Mouse (Mus musculus) sigmoid colon, adult 10 weeks (tissue): ENCODE results near the gene Cd3eap. TPM values are rescaled to one million over a fixed set of nuclear protein-coding genes. Genes with fewer than 3 reads are reported as not detected.

Experiments used
- polyA plus RNA-seq: library from polyadenylated mRNA; stranded (reverse); fragments of 350-450 nt; fragmentation: Illumina TruSeq; extraction: RNeasy Lipid Tissue Mini Kit (QIAGEN cat#74804); gene quantifications from one replicate; pipeline ENCODE4 v1.2.3, GENCODE M21; 2014; ENCODE audit warnings: low read depth, low replicate concordance

Cd3eap gene
- 0.95 TPM for polyA plus RNA-seq

GRCm38 (mm10) chr7:19359299-19359891, at the start of gene Cd3eap, which contains the start of gene Ppp1r13l:
Cd3eap (minus strand) TSS chr7:19359483.
Ppp1r13l (plus strand) TSS chr7:19359749.

GRCm38 (mm10) chr7:19404476-19404875, 45.2 kb upstream of the Cd3eap start, which contains the start of gene Ckm:
Ckm (plus strand) TSS chr7:19404776.

GRCm38 (mm10) chr7:19403731-19404296, 44.5 kb upstream of the Cd3eap start, which contains the start of gene Klc3:
Klc3 (minus strand) TSS chr7:19404104.

GRCm38 (mm10) chr7:19381377-19382165, 22.3 kb upstream of the Cd3eap start, which contains the start of gene Ercc2:
Ercc2 (plus strand) TSS chr7:19382010.

GRCm38 (mm10) chr7:19344237-19344847, 14.9 kb downstream of the Cd3eap start, which contains the start of gene Ercc1:
Ercc1 (plus strand) TSS chr7:19344778.

GRCm38 (mm10) chr7:19309884-19310641, 49.2 kb downstream of the Cd3eap start, which contains the start of gene Fosb:
Fosb (minus strand) TSS chr7:19310051.

Other genes with a start within 250 kb of the Cd3eap start
- gene Gm4969, start 241.1 kb downstream of the Cd3eap start, polyA plus RNA-seq: not detected
- 0.60 TPM for gene Fbxo46, start 239.6 kb downstream of the Cd3eap start, polyA plus RNA-seq
- 7.0 TPM for gene Qpctl, start 210.2 kb downstream of the Cd3eap start, polyA plus RNA-seq
- gene Snrpd2, start 209.8 kb downstream of the Cd3eap start, polyA plus RNA-seq: 2.1 TPM
- 0.44 TPM for gene Gipr, start 193.4 kb downstream of the Cd3eap start, polyA plus RNA-seq
- 0.76 TPM for gene Eml2, start 183.1 kb downstream of the Cd3eap start, polyA plus RNA-seq
- gene Gpr4, start 146.9 kb downstream of the Cd3eap start, polyA plus RNA-seq: 0.76 TPM
- 12.0 TPM for gene Opa3, start 131.1 kb downstream of the Cd3eap start, polyA plus RNA-seq
- 121 TPM for gene Vasp, start 87.7 kb downstream of the Cd3eap start, polyA plus RNA-seq
- gene Ppm1n, start 79.4 kb downstream of the Cd3eap start, polyA plus RNA-seq: not detected
- gene Rtn2, start 76.9 kb downstream of the Cd3eap start, polyA plus RNA-seq: 1.6 TPM
- 1.4 TPM for gene Fosb, start 49.4 kb downstream of the Cd3eap start, polyA plus RNA-seq
- 0.63 TPM for gene Ercc1, start 14.7 kb downstream of the Cd3eap start, polyA plus RNA-seq
- not detected for gene Ppp1r13l, start 266 bp upstream of the Cd3eap start, polyA plus RNA-seq
- gene Ercc2, start 22.5 kb upstream of the Cd3eap start, polyA plus RNA-seq: 1.1 TPM
- gene Klc3, start 44.6 kb upstream of the Cd3eap start, polyA plus RNA-seq: not detected
- gene Ckm, start 45.3 kb upstream of the Cd3eap start, polyA plus RNA-seq: not detected
- 1.7 TPM for gene Mark4, start 99.3 kb upstream of the Cd3eap start, polyA plus RNA-seq
- gene Exoc3l2, start 103.8 kb upstream of the Cd3eap start, polyA plus RNA-seq: not detected
- 4.9 TPM for gene Bloc1s3, start 148.9 kb upstream of the Cd3eap start, polyA plus RNA-seq
- not detected for gene Trappc6a, start 148.9 kb upstream of the Cd3eap start, polyA plus RNA-seq
- gene Nkpd1, start 158.4 kb upstream of the Cd3eap start, polyA plus RNA-seq: not detected
- gene Ppp1r37, start 203.6 kb upstream of the Cd3eap start, polyA plus RNA-seq: 0.66 TPM
- not detected for gene Zfp296, start 217.8 kb upstream of the Cd3eap start, polyA plus RNA-seq
- 12.7 TPM for gene Gemin7, start 218.1 kb upstream of the Cd3eap start, polyA plus RNA-seq
- gene Clasrp, start 245.0 kb upstream of the Cd3eap start, polyA plus RNA-seq: 7.1 TPM